Mouse (Mus musculus) liver, embryonic 14.5 days (tissue): Measurements from ENCODE around the gene Timp2. TPM values are rescaled to one million over a fixed set of nuclear protein-coding genes. Genes with fewer than 3 reads are reported as not detected.

Experiments
- ATAC-seq: fragments of 200-750 bp; cut with Nextera tagmentation; 2 replicates; pipeline ENCODE4 v1.8.0; 2017; ENCODE audit warnings: moderate number of reproducible peaks, mild to moderate bottlenecking, moderate library complexity; ENCODE audit not compliant: insufficient read depth
- DNase-seq, 3 experiments: peaks; one replicate each; pipeline ENCODE4 v3.0.0-alpha.2; 2012 to 2013; ENCODE audit warnings: low read depth in 3 of 3, low spot score in 3 of 3
- H3K27ac ChIP-seq: fragments of 300-500 bp; sonication (generic); 2 replicates; pipeline ENCODE4 v1.5.1; 2014; ENCODE audit warnings: moderate library complexity, mild to moderate bottlenecking, control low read depth, inconsistent platforms
- H3K27me3 ChIP-seq: fragments of 300-500 bp; sonication (generic); 2 replicates; pipeline ENCODE4 v1.6.1; 2014; ENCODE audit warnings: mild to moderate bottlenecking, low read length, moderate library complexity; ENCODE audit not compliant: control insufficient read depth, insufficient read depth
- H3K36me3 ChIP-seq: fragments of 300-500 bp; sonication (generic); replicated peaks from 2 replicates; pipeline ENCODE4 v1.6.1; 2014; ENCODE audit warnings: low read depth; ENCODE audit not compliant: control insufficient read depth, insufficient read depth
- H3K4me1 ChIP-seq, 2 experiments: fragments of 200-500 bp in 1 of 2; fragments of 300-500 bp in 1 of 2; sonication (generic) in 1 of 2; replicated peaks; 2 replicates each; pipeline ENCODE4 v1.6.1; 2012 to 2014; ENCODE audit warnings: antibody characterized with exemption in 1 of 2, inconsistent platforms in 1 of 2, low read length in 1 of 2; ENCODE audit not compliant: control insufficient read depth in 2 of 2, insufficient read depth in 2 of 2
- H3K4me2 ChIP-seq: fragments of 300-500 bp; sonication (generic); 2 replicates; pipeline ENCODE4 v1.6.1; 2014; ENCODE audit warnings: low read depth, mild to moderate bottlenecking, control low read depth, moderate library complexity
- H3K4me3 ChIP-seq, 2 experiments: fragments of 200-500 bp in 1 of 2; fragments of 300-500 bp in 1 of 2; sonication (generic) in 1 of 2; 2 replicates each; pipeline ENCODE4 v1.5.1; 2012 to 2014; ENCODE audit warnings: low read depth in 2 of 2, low read length in 2 of 2, mild to moderate bottlenecking in 2 of 2, control low read depth in 1 of 2, inconsistent platforms in 1 of 2, moderate library complexity in 1 of 2; ENCODE audit not compliant: insufficient read depth in 1 of 2
- H3K9ac ChIP-seq: fragments of 300-500 bp; sonication (generic); replicated peaks from 2 replicates; pipeline ENCODE4 v1.6.1; 2014; ENCODE audit warnings: mild to moderate bottlenecking, control low read depth, moderate library complexity
- H3K9me3 ChIP-seq: fragments of 300-500 bp; sonication (generic); 2 replicates; pipeline ENCODE4 v1.6.1; 2016; ENCODE audit warnings: low read length, mixed read lengths; ENCODE audit not compliant: control insufficient read depth
- CTCF ChIP-seq: IDR thresholded peaks from 2 replicates; pipeline ENCODE4 v1.5.1; 2016; ENCODE audit warnings: antibody characterized with exemption, low read depth, control low read depth
- EP300 ChIP-seq: IDR thresholded peaks from 2 replicates; pipeline ENCODE4 v1.6.1; 2016; ENCODE audit warnings: antibody characterized with exemption, low read depth
- WGBS: fragments of 180-500 bp; shearing (Covaris S2); extraction: QIAGEN DNeasy Blood & Tissue Kit; methylation state at CpG from one replicate; pipeline ENCODE4 v1.1.7; 2014; ENCODE audit not compliant: insufficient replicate concordance; 5-methylcytosine and 5-hydroxymethylcytosine counted together
- polyA plus RNA-seq, 2 experiments: library from polyadenylated mRNA; depleted of rRNA in 1 of 2; stranded (reverse) in 1 of 2; unstranded in 1 of 2; fragments of >200 nt; fragmentation: Nextera tagmentation in 1 of 2; extraction: Ambion mirVana in 1 of 2; gene quantifications; 2 replicates each; pipeline versions ENCODE4 v1.2.1 to v1.2.3; 2012 to 2014

Timp2 gene
- polyA plus RNA-seq, 2 experiments: 3.2 to 4.6 TPM

- Histone ChIP-seq H3K27ac (no peak overlapping the region), H3K27me3 (peaks cover 2% of the 10 kb centered on the region), H3K4me3 (no peak overlapping the region), H3K4me1 (peaks cover 0 to 3% of the 10 kb centered on the region in 2 experiments; a peak in 1 of 4 replicates), H3K36me3 (no peaks in the 10 kb centered on the region), H3K4me2 (no peak overlapping the region), H3K9ac (no peak overlapping the region), H3K9me3 (no peaks in the 10 kb centered on the region)
- TF ChIP-seq CTCF (no peak), EP300 (no peak)
- DNase-seq (no peak), ATAC-seq (no peak)
- 53% methylated on average over 7 of the region's 7 CpGs for whole genome bisulfite sequencing
Observed at GRCm38 (mm10) chr11:118360491-118360890, 5.0 kb upstream of the Timp2 start.

GRCm38 (mm10) chr11:118355205-118355604 is 335 bp downstream of the Timp2 start:
- Histone ChIP-seq H3K27me3 (peaks cover 19% of the 10 kb centered on the region), H3K9me3 (no peaks in the 10 kb centered on the region), H3K4me1 (no peaks in the 10 kb centered on the region), H3K4me2 (peak overlapping the region; percentile 56), H3K9ac (no peak overlapping the region), H3K4me3 (peak overlapping the region; percentile 36 to 43), H3K36me3 (no peaks in the 10 kb centered on the region), H3K27ac (no peak overlapping the region)
- peak; percentile 57; the same call in 1 of the 2 replicates for ATAC-seq
- TF ChIP-seq CTCF: peak; percentile 44; the same call in 1 of the 2 replicates
- TF ChIP-seq EP300: no peak
- no peak for DNase-seq
- 1% methylated on average over 35 of the region's 43 CpGs for WGBS

DNA sequence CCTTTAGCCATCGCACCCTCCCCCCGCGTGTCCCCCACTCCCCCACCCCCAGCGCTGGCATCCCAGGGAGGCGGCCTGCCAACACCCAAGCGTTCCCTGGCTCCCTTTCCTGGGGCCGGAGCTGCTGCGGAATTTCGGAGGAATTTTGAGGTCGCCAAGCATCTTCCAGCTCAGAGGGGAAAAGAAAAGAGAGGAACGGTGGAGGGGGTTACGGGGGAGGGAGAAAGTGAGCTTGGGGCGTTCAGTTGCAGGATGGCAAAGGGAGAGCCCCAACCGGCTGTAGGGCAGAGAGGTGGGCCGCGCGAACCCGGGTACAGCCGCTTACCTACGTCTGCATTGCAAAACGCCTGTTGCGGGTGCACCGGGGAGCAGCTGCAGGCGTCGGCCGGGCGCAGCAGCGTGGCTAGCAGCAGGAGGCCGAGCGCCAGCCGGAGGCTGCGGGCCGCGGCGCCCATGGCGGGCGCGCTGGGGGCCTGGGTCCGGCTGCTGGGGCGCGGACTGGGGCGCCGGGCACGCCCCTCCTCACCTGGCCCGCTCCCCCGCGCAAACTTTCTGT is 826 bp downstream of the Timp2 start:
- ATAC-seq (no peak), DNase-seq (no peak)
- Histone ChIP-seq H3K27ac (no peak overlapping the region), H3K9ac (no peak overlapping the region), H3K9me3 (no peaks in the 10 kb centered on the region), H3K4me1 (no peaks in the 10 kb centered on the region), H3K4me3 (peak overlapping the region; percentile 36 to 43), H3K36me3 (no peaks in the 10 kb centered on the region), H3K4me2 (peak overlapping the region; percentile 56), H3K27me3 (peaks cover 19% of the 10 kb centered on the region)
- WGBS: 1% methylated on average over 42 of the region's 47 CpGs
- TF ChIP-seq CTCF (no peak), EP300 (no peak)

GRCm38 (mm10) chr11:118349494-118349893 is 6.0 kb downstream of the Timp2 start:
- Histone ChIP-seq H3K27me3 (peaks cover 7% of the 10 kb centered on the region), H3K27ac (no peak overlapping the region), H3K4me3 (no peak overlapping the region), H3K4me2 (no peak overlapping the region), H3K9ac (no peak overlapping the region), H3K4me1 (peaks cover 0 to 5% of the 10 kb centered on the region in 2 experiments; a peak in 2 of 4 replicates), H3K36me3 (no peaks in the 10 kb centered on the region), H3K9me3 (no peaks in the 10 kb centered on the region)
- ATAC-seq (no peak), DNase-seq (no peak)
- TF ChIP-seq EP300: no peak
- no peak for TF ChIP-seq CTCF
- WGBS: 65% methylated on average over 5 of the region's 5 CpGs

DNA sequence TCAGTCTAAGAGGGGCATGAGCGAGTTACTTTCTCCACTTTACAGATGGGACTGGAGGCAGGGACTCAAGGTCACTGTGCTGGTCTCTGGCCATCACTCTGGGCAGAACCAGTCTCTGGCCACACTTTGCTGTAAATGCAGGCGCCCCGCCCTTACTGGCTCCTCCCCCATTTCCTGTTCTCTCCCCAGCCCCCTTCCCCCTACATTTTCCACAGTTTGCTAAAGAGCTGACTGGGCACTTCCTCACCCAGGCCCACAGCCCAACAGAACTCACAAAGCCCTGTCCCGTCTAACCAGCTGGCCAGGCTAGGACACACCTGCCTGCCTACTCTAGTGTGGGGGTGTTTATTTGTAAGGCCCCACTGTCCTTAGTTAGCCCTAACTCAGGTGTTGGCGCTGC is 6.7 kb downstream of the Timp2 start:
- ATAC-seq (0 out of 2 replicates have a peak, but pooled peaks have one; percentile 11), DNase-seq (no peak)
- H3K27me3 ChIP-seq: peaks cover under 1% of the 10 kb centered on the region
- H3K9me3 ChIP-seq: no peaks in the 10 kb centered on the region
- H3K4me2 ChIP-seq: no peak overlapping the region
- no peak overlapping the region for H3K27ac ChIP-seq
- TF ChIP-seq EP300 (no peak), CTCF (no peak)
- WGBS: 19% methylated on average over 5 of the region's 5 CpGs
- H3K36me3 ChIP-seq: no peaks in the 10 kb centered on the region
- peaks cover 0 to 5% of the 10 kb centered on the region in 2 experiments; a peak in 2 of 4 replicates for H3K4me1 ChIP-seq
- H3K9ac ChIP-seq: no peak overlapping the region
- no peak overlapping the region for H3K4me3 ChIP-seq
